Mouse (Mus musculus) olfactory bulb, adult 2 months (tissue): Measurements from ENCODE around the gene Vps35l.

Experiments
- CTCF ChIP-seq: fragments of 200-500 bp; IDR thresholded peaks from 2 replicates; pipeline ENCODE4 v1.5.1; 2012; ENCODE audit warnings: low read depth, mild to moderate bottlenecking, low read length, moderate library complexity; ENCODE audit not compliant: insufficient read depth
- POLR2A ChIP-seq: fragments of 200-500 bp; IDR thresholded peaks from 2 replicates; pipeline ENCODE4 v1.6.1; 2012; ENCODE audit warnings: mild to moderate bottlenecking, low read depth, low read length, moderate library complexity; ENCODE audit not compliant: insufficient read depth

GRCm38 (mm10) chr7:118793899-118794298 is 53.9 kb downstream of the Vps35l start:
- no peak for TF ChIP-seq CTCF
- TF ChIP-seq POLR2A, result no peak
